Mouse (Mus musculus): Measurements from ENCODE around the gene Spata31d1a. TPM values are rescaled to one million over a fixed set of nuclear protein-coding genes. Genes with fewer than 3 reads are reported as not detected.
"Not testable (repeated sequence)": the region's sequence is repeated elsewhere in the genome, so short reads cannot be mapped to it uniquely, and the experiment has no call there.

The Spata31d1a gene
- polyA plus RNA-seq, 1 experiment from 2014 or later = 0.30 TPM

DNA sequence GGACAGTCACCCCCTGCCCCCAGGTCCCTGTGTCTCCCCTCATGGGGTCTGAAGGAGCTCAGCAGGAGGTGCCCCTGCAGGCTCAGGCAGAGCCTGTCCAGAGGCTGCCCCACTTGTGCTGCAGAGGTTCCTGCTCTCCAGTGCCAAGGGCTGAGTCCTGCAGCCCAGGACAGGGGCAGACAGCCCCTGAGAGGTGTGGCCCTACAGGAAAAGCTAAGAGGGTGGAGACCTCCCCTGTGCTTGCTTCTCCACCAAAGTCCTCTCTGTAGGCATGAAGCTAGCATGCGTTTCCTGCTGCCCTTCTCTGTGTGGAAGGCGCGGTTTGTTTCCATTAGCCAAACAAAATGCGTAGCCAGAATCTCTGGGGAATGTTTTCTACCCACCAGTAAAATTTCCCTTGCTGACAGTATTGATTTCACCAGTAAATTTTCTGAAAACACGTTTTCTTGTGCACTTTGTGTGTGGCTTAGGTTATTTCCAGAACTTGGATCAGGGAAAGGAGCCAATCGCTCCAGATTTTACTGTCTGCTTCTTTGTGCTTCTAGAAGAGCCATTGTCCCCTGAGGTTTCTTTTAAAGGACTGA, 8.8 kb upstream of the Spata31d1a start:
- 52% methylated on average over 6 of the region's 6 CpGs for WGBS

DNA sequence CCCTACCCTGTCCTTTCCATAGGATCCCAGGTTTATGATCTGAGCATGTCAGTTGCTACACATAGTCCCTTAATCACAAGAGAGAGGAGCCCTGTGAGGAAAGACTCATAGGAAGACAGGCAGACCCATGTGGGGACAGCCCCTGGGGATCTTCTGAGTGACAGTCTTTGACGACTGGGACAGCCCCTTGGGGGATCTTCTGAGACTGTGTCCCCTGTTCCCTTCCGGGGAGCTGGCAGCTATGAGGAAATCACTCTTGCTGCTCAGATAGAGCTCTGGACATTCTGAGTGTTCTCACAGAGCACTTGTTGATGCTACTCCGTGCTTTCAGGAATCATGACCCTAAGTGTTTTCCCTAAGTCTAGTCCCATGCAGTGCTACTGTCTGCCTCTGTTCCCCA, 3.6 kb upstream of the Spata31d1a start:
- ATAC-seq = no peak
- Histone ChIP-seq H3K4me3 (ENCODE audit: low read depth, low read length) (no peak overlapping the region), H3K9ac (ENCODE audit: low read depth, low read length) (no peak overlapping the region), H3K27ac (ENCODE audit: low read length) (no peak overlapping the region), H3K4me1 (ENCODE audit: control insufficient read depth, insufficient read depth, low read length) (no peaks in the 10 kb centered on the region), H3K27me3 (ENCODE audit: control insufficient read depth, insufficient read depth, low read depth, low read length) (no peaks in the 10 kb centered on the region), H3K36me3 (ENCODE audit: control insufficient read depth, insufficient read depth, low read length) (no peaks in the 10 kb centered on the region), H3K9me3 (replicated peaks; ENCODE audit: control insufficient read depth, low read length, poor library complexity, severe bottlenecking) (no peaks in the 10 kb centered on the region), H3K4me2 (ENCODE audit: low read length) (no peak overlapping the region)
- 51% methylated on average over 3 of the region's 3 CpGs for WGBS

More for the DNA sequence above, 8.8 kb upstream of the Spata31d1a start:
- not testable (repeated sequence) for H3K4me2 ChIP-seq (ENCODE audit: low read length); H3K36me3 ChIP-seq (ENCODE audit: control insufficient read depth, insufficient read depth, low read length); H3K9me3 ChIP-seq (replicated peaks; ENCODE audit: control insufficient read depth, low read length, poor library complexity, severe bottlenecking); H3K27me3 ChIP-seq (ENCODE audit: control insufficient read depth, insufficient read depth, low read depth, low read length); H3K9ac ChIP-seq (ENCODE audit: low read depth, low read length); ATAC-seq; H3K4me3 ChIP-seq (ENCODE audit: low read depth, low read length); H3K27ac ChIP-seq (ENCODE audit: low read length); H3K4me1 ChIP-seq (ENCODE audit: control insufficient read depth, insufficient read depth, low read length)

DNA sequence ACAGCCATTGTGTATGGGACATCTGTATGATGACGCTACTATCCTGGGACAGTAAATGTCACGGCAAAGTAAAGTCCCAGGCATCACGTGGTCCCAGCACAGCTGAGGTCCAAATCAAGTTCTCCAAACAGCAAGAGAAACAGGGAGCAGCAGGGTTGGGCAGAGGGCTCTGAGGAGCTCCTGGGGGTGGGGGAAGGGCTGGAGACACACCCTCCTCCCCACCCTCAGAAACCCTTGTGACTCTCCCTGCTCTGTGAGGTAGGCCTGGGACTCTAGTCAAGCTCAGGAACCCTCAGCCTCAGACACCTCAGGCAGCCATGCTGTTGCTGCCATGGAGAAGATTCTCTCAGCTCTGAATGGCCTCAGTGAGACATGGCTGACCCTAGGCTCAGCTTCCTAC, 1.9 kb upstream of the Spata31d1a start, which contains the start of gene Spata31d1b:
Spata31d1b (plus strand) TSS at position 301 of the 400 bp plus-strand sequence.
- H3K9ac ChIP-seq (ENCODE audit: low read depth, low read length); H3K4me1 ChIP-seq (ENCODE audit: control insufficient read depth, insufficient read depth, low read length); H3K36me3 ChIP-seq (ENCODE audit: control insufficient read depth, insufficient read depth, low read length); H3K27ac ChIP-seq (ENCODE audit: low read length); ATAC-seq; H3K27me3 ChIP-seq (ENCODE audit: control insufficient read depth, insufficient read depth, low read depth, low read length); H3K4me3 ChIP-seq (ENCODE audit: low read depth, low read length); H3K4me2 ChIP-seq (ENCODE audit: low read length); H3K9me3 ChIP-seq (replicated peaks; ENCODE audit: control insufficient read depth, low read length, poor library complexity, severe bottlenecking): not testable (repeated sequence)
- 75% methylated on average over 3 of the region's 3 CpGs for WGBS

DNA sequence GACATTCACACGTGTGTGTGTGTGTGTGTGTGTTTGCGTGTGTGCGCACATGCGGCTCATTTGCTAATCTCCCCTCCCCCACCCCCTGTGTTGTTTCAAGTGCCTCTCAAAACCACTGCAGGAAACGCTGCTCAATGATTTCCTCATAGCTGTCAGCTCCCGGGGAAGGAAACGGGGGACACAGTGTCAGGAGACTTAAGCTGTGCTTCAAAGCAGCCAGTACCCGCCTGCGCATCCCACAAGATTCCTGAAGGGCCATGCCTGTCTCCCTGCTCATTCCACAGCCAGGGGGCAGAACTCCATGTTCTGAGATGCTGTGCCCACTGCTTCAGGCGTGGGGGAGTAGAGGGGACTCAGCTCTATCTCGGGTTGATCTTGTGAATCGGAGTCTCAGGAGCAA, 5.6 kb downstream of the Spata31d1a start:
- no peaks in the 10 kb centered on the region for H3K9me3 ChIP-seq (replicated peaks; ENCODE audit: control insufficient read depth, low read length, poor library complexity, severe bottlenecking)
- H3K4me3 ChIP-seq (ENCODE audit: low read depth, low read length) = no peak overlapping the region
- H3K9ac ChIP-seq (ENCODE audit: low read depth, low read length) = no peak overlapping the region
- H3K36me3 ChIP-seq (ENCODE audit: control insufficient read depth, insufficient read depth, low read length) = no peaks in the 10 kb centered on the region
- no peaks in the 10 kb centered on the region for H3K27me3 ChIP-seq (ENCODE audit: control insufficient read depth, insufficient read depth, low read depth, low read length)
- WGBS = 52% methylated on average over 12 of the region's 12 CpGs
- ATAC-seq = no peak
- H3K4me1 ChIP-seq (ENCODE audit: control insufficient read depth, insufficient read depth, low read length) = no peaks in the 10 kb centered on the region
- H3K4me2 ChIP-seq (ENCODE audit: low read length) = no peak overlapping the region
- no peak overlapping the region for H3K27ac ChIP-seq (ENCODE audit: low read length)

DNA sequence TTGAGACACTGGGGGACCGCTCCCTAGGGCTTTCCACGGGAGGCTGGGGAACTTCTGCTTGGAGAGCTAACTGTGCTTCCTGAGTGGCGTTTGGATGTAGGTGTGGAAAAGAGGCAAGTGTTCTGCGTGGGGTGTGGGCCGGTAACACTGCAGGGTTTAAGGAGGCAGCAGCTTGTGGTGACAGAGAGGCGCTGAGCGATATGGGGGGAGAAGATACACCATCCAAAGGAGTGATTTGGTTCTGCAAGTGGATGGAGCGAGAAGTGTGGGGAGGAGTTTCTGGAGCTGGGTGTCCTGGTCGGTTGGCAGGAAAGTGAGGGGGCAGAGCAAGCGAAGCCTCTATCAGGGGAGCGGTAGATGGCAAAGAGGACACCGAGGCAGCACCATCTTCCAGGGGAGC, 6.6 kb downstream of the Spata31d1a start:
- no peak overlapping the region for H3K4me2 ChIP-seq (ENCODE audit: low read length)
- no peaks in the 10 kb centered on the region for H3K9me3 ChIP-seq (replicated peaks; ENCODE audit: control insufficient read depth, low read length, poor library complexity, severe bottlenecking)
- no peak overlapping the region for H3K9ac ChIP-seq (ENCODE audit: low read depth, low read length)
- H3K4me3 ChIP-seq (ENCODE audit: low read depth, low read length) = no peak overlapping the region
- no peaks in the 10 kb centered on the region for H3K36me3 ChIP-seq (ENCODE audit: control insufficient read depth, insufficient read depth, low read length)
- no peak for ATAC-seq
- H3K27me3 ChIP-seq (ENCODE audit: control insufficient read depth, insufficient read depth, low read depth, low read length) = no peaks in the 10 kb centered on the region
- no peaks in the 10 kb centered on the region for H3K4me1 ChIP-seq (ENCODE audit: control insufficient read depth, insufficient read depth, low read length)
- WGBS = 89% methylated on average over 12 of the region's 12 CpGs
- no peak overlapping the region for H3K27ac ChIP-seq (ENCODE audit: low read length)

DNA sequence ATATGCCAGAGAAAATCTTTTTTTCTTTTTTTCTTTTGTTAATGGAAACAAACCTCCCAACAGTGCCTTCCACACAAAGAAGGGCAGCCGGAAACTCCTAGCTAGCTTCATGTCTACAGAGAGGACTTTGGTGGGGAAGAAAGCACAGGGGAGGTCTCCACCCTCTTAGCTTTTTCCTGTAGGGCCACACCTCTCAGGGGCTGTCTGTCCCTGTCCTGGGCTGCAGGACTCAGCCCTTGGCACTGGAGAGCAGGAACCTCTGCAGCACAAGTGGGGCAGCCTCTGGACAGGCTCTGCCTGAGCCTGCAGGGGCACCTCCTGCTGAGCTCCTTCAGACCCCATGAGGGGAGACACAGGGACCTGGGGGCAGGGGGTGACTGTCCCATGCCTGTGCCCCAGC, 10.0 kb downstream of the Spata31d1a start:
- H3K36me3 ChIP-seq (ENCODE audit: control insufficient read depth, insufficient read depth, low read length); H3K27me3 ChIP-seq (ENCODE audit: control insufficient read depth, insufficient read depth, low read depth, low read length); H3K27ac ChIP-seq (ENCODE audit: low read length); H3K9me3 ChIP-seq (replicated peaks; ENCODE audit: control insufficient read depth, low read length, poor library complexity, severe bottlenecking); H3K4me3 ChIP-seq (ENCODE audit: low read depth, low read length); H3K4me1 ChIP-seq (ENCODE audit: control insufficient read depth, insufficient read depth, low read length); H3K4me2 ChIP-seq (ENCODE audit: low read length); H3K9ac ChIP-seq (ENCODE audit: low read depth, low read length); ATAC-seq: not testable (repeated sequence)
- 83% methylated on average over 1 of the region's 1 CpGs for WGBS

DNA sequence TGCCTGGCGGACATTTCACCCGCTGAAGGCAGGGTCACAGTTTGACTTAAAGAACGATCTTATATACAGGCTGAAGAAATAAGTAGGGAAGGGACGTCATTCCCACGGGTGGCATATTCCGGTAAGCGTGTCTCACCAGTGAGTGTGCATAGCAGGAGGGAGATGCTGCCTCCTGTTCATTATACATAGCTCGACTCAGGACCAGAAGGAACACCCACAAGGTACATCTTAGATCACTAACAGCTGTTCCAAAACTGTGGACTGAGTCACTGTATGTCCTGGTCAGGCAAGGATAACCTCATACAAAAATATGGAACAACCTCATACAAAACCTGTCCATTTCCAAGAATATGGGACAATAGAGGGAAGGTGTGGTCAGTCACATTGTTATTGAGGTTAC, 11.0 kb downstream of the Spata31d1a start:
- no peak overlapping the region for H3K4me2 ChIP-seq (ENCODE audit: low read length)
- ATAC-seq = no peak
- no peaks in the 10 kb centered on the region for H3K9me3 ChIP-seq (replicated peaks; ENCODE audit: control insufficient read depth, low read length, poor library complexity, severe bottlenecking)
- no peak overlapping the region for H3K9ac ChIP-seq (ENCODE audit: low read depth, low read length)
- no peaks in the 10 kb centered on the region for H3K36me3 ChIP-seq (ENCODE audit: control insufficient read depth, insufficient read depth, low read length)
- WGBS = 90% methylated on average over 8 of the region's 8 CpGs
- H3K4me3 ChIP-seq (ENCODE audit: low read depth, low read length) = no peak overlapping the region
- no peaks in the 10 kb centered on the region for H3K27me3 ChIP-seq (ENCODE audit: control insufficient read depth, insufficient read depth, low read depth, low read length)
- no peak overlapping the region for H3K27ac ChIP-seq (ENCODE audit: low read length)
- H3K4me1 ChIP-seq (ENCODE audit: control insufficient read depth, insufficient read depth, low read length) = no peaks in the 10 kb centered on the region

DNA sequence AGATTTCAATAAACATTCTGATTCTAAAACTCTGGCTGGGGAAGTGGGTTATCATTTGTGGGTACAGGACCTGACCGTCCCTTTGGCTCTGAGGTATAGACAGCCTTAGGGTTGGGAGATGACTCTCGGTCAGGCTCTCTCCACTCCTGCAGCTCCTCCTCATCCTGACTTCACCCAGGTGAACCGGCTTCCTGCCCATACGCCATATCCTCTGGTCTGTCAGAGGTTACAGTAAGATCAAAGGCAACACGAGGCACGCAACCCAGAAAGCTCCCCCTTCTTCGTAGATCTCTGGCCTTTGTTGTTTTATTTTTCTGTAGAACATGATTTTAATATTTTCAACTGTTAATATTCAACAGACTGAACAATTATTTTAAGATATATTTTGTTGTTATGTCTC, 14.3 kb downstream of the Spata31d1a start:
- Histone ChIP-seq H3K4me1 (ENCODE audit: control insufficient read depth, insufficient read depth, low read length) (no peaks in the 10 kb centered on the region), H3K36me3 (ENCODE audit: control insufficient read depth, insufficient read depth, low read length) (no peaks in the 10 kb centered on the region), H3K27me3 (ENCODE audit: control insufficient read depth, insufficient read depth, low read depth, low read length) (no peaks in the 10 kb centered on the region), H3K9ac (ENCODE audit: low read depth, low read length) (no peak overlapping the region), H3K4me2 (ENCODE audit: low read length) (no peak overlapping the region), H3K9me3 (replicated peaks; ENCODE audit: control insufficient read depth, low read length, poor library complexity, severe bottlenecking) (no peaks in the 10 kb centered on the region), H3K27ac (ENCODE audit: low read length) (no peak overlapping the region), H3K4me3 (ENCODE audit: low read depth, low read length) (no peak overlapping the region)
- 86% methylated on average over 7 of the region's 7 CpGs for WGBS
- no peak for ATAC-seq

DNA sequence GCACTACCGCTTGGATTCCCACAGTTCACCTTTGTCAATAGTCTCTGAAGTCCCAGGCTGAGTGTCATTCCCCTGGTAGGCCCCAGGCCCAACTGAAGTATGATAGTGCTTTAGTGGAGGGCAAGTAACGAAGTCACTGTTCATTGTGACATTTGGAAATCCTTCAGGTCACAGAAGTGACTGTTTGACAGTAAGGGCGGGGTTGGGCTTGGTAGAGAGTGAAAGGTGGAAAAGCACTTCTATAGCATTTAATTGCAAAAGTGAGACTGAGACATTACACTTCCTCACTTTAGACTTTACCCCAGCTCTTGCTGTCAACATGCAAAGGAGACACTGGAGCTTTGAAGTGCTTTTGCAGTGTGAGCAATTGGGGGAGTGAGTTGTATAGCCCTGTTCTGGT, 16.1 kb downstream of the Spata31d1a start, which contains the start of gene 4921517D22Rik:
4921517D22Rik (minus strand) TSS at position 101 of the 400 bp plus-strand sequence.
- no peaks in the 10 kb centered on the region for H3K27me3 ChIP-seq (ENCODE audit: control insufficient read depth, insufficient read depth, low read depth, low read length)
- no peak within 1 kb of the TSS for H3K4me2 ChIP-seq (ENCODE audit: low read length)
- H3K9ac ChIP-seq (ENCODE audit: low read depth, low read length) = no peak within 1 kb of the TSS
- H3K36me3 ChIP-seq (ENCODE audit: control insufficient read depth, insufficient read depth, low read length) = no peaks in the 10 kb centered on the region
- no peak for ATAC-seq
- no peaks in the 10 kb centered on the region for H3K4me1 ChIP-seq (ENCODE audit: control insufficient read depth, insufficient read depth, low read length)
- no peaks in the 10 kb centered on the region for H3K9me3 ChIP-seq (replicated peaks; ENCODE audit: control insufficient read depth, low read length, poor library complexity, severe bottlenecking)
- no peak within 1 kb of the TSS for H3K27ac ChIP-seq (ENCODE audit: low read length)
- H3K4me3 ChIP-seq (ENCODE audit: low read depth, low read length) = no peak within 1 kb of the TSS
- 93% methylated on average over 3 of the region's 3 CpGs for WGBS

Measured in midbrain, embryonic 16.5 days (tissue).